Mouse (Mus musculus) lung, postnatal 0 days (tissue): Measurements from ENCODE around the gene Shc3. TPM values are rescaled to one million over a fixed set of nuclear protein-coding genes. Genes with fewer than 3 reads are reported as not detected.

Source experiments
- ATAC-seq: fragments of 200-750 bp; cut with Nextera tagmentation; 2 replicates; pipeline ENCODE4 v1.8.0; 2017; ENCODE audit warnings: moderate library complexity
- DNase-seq: peaks from one replicate; pipeline ENCODE4 v3.0.0-alpha.2; 2016; ENCODE audit warnings: low spot score
- H3K27ac ChIP-seq: fragments of 300-500 bp; sonication (generic); 2 replicates; pipeline ENCODE4 v1.5.1; 2014; ENCODE audit warnings: antibody characterized with exemption, mild to moderate bottlenecking, low read length, mixed read lengths
- H3K27me3 ChIP-seq: fragments of 300-500 bp; sonication (generic); replicated peaks from 2 replicates; pipeline ENCODE4 v1.6.1; 2014; ENCODE audit warnings: low read length, mixed read lengths; ENCODE audit not compliant: insufficient read depth
- H3K36me3 ChIP-seq: fragments of 300-500 bp; sonication (generic); 2 replicates; pipeline ENCODE4 v1.6.1; 2014; ENCODE audit warnings: low read length, mixed read lengths; ENCODE audit not compliant: insufficient read depth
- H3K4me1 ChIP-seq: fragments of 300-500 bp; sonication (generic); 2 replicates; pipeline ENCODE4 v1.6.1; 2014; ENCODE audit warnings: antibody characterized with exemption, low read depth, low read length, mixed read lengths; ENCODE audit not compliant: insufficient read depth
- H3K4me2 ChIP-seq: fragments of 300-500 bp; sonication (generic); replicated peaks from 2 replicates; pipeline ENCODE4 v1.6.1; 2014; ENCODE audit warnings: low read depth, mild to moderate bottlenecking, low read length, moderate library complexity, mixed read lengths
- H3K4me3 ChIP-seq: fragments of 300-500 bp; sonication (generic); 2 replicates; pipeline ENCODE4 v1.5.1; 2014; ENCODE audit warnings: low read depth, low read length
- H3K9ac ChIP-seq: fragments of 300-500 bp; sonication (generic); replicated peaks from 2 replicates; pipeline ENCODE4 v1.6.1; 2014; ENCODE audit warnings: low read depth, mild to moderate bottlenecking
- H3K9me3 ChIP-seq: fragments of 300-500 bp; sonication (generic); 2 replicates; pipeline ENCODE4 v1.6.1; 2016; ENCODE audit warnings: low read length, mixed read lengths
- CTCF ChIP-seq: IDR thresholded peaks from 2 replicates; pipeline ENCODE4 v1.5.1; 2016; ENCODE audit warnings: antibody characterized with exemption, mild to moderate bottlenecking
- EP300 ChIP-seq: IDR thresholded peaks from 2 replicates; pipeline ENCODE4 v1.6.1; 2016; ENCODE audit warnings: antibody characterized with exemption, mild to moderate bottlenecking, control low read depth
- WGBS: fragments of 180-500 bp; shearing (Covaris S2); extraction: QIAGEN DNeasy Blood & Tissue Kit; methylation state at CpG from one replicate; pipeline ENCODE4 v1.1.7; 2014; 5-methylcytosine and 5-hydroxymethylcytosine counted together
- polyA plus RNA-seq: library from polyadenylated mRNA; unstranded; fragments of >200 nt; fragmentation: Nextera tagmentation; extraction: Ambion mirVana; gene quantifications from 2 replicates; pipeline ENCODE4 v1.2.1, GENCODE M21; 2015

Shc3 gene
- polyA plus RNA-seq, 1 experiment from 2014 or later: 0.12 TPM

DNA sequence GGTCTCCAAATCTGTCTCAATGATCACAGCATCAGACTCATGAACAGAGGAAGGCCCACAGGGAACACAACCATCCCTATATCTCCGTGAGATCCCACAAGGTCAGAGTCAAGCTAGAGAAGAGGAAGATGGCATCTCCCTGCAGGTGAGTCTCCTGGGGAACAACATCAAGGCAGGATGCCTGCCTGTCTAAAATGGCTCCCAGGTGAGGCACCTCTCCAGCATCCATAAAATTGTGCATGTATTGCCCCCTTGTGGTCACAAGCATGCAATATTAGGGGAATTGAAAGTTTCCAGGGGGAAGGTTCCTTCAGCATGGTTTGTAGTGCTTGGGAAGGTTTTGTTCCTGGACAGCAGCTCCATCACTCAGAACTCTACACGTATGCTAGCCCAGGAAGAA, 134.8 kb downstream of the Shc3 start:
- 60% methylated on average over 2 of the region's 2 CpGs for WGBS

DNA sequence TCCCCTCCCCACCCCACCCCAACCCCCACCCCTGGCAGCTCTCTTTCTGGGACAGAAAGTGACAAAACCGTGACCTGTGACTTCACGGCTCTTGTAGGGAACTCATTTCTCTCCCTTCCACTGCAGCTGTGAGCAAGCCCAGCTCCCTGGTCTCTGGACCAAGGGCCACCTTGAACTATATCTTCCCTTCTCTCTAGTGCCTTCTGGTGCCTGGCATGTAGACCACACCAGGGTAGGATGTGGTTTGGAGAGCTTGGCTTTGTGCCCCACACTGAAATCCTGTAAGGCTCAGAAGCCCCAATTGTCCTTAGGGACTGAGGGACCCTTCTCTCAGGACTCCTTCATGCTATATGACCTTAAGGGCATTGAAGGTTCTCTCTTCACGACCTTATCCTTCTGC, 135.8 kb downstream of the Shc3 start:
- H3K4me3 ChIP-seq: no peak overlapping the region
- H3K9me3 ChIP-seq: no peaks in the 10 kb centered on the region
- DNase-seq (no peak), ATAC-seq (no peak)
- H3K27me3 ChIP-seq: no peaks in the 10 kb centered on the region
- H3K4me2 ChIP-seq: no peak overlapping the region
- TF ChIP-seq EP300 (no peak), CTCF (no peak)
- no peak overlapping the region for H3K9ac ChIP-seq
- WGBS: 36% methylated on average over 3 of the region's 3 CpGs
- no peak overlapping the region for H3K27ac ChIP-seq
- no peaks in the 10 kb centered on the region for H3K4me1 ChIP-seq
- H3K36me3 ChIP-seq: no peaks in the 10 kb centered on the region

More for the DNA sequence above, 134.8 kb downstream of the Shc3 start:
- Histone ChIP-seq H3K4me3 (no peak overlapping the region), H3K36me3 (no peaks in the 10 kb centered on the region), H3K27ac (no peak overlapping the region), H3K4me2 (no peak overlapping the region), H3K9ac (no peak overlapping the region), H3K27me3 (no peaks in the 10 kb centered on the region), H3K9me3 (no peaks in the 10 kb centered on the region), H3K4me1 (no peaks in the 10 kb centered on the region)
- DNase-seq (no peak), ATAC-seq (no peak)
- TF ChIP-seq CTCF (peak; percentile 64), EP300 (no peak)

DNA sequence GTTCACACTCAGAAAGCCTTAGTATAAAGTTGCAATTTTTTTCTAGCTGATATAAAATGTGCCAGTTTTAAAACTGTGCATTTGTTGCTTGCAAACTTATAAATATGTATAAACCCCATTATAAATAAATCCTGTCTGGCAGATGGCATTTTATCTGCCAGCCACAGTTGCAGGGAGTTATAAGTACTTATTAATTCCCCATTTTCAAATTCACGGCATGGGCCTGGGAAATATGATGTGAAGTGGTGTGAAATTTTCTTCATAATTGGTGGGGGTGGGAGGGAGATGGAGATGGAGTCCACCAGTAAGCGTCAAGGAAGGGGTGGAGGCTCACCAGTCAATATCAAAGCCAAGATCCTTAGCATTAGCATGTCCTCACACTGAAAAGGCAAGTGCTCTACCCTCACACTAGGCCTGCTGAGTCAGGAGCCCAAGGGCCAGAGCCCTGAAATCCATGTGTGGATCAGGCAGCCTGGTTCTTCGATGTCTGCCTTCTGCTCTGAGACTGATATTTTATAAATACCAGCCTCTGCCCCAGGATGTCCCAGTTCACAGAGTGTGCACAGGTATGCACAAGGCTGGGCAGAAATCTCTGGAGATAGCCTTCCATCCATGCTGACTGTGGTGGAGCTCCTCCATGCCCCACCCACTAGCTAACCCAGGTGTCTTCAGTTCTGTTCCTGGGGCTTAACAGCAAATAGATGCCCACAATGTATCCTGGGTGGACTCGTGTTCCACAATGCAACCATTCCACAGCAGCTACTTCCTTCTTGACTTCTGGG, 143.4 kb downstream of the Shc3 start:
- Histone ChIP-seq H3K9me3 (no peaks in the 10 kb centered on the region), H3K4me3 (no peak overlapping the region), H3K36me3 (no peaks in the 10 kb centered on the region; the same call in 1 of the 2 replicates), H3K4me2 (no peak overlapping the region), H3K27me3 (no peaks in the 10 kb centered on the region), H3K27ac (no peak overlapping the region), H3K9ac (no peak overlapping the region), H3K4me1 (0 out of 2 replicates have a peak, but pooled peaks cover 3% of the 10 kb centered on the region)
- DNase-seq: no peak
- no peak for TF ChIP-seq EP300
- TF ChIP-seq CTCF: no peak
- no peak for ATAC-seq
- WGBS: 81% methylated on average over 4 of the region's 4 CpGs

DNA sequence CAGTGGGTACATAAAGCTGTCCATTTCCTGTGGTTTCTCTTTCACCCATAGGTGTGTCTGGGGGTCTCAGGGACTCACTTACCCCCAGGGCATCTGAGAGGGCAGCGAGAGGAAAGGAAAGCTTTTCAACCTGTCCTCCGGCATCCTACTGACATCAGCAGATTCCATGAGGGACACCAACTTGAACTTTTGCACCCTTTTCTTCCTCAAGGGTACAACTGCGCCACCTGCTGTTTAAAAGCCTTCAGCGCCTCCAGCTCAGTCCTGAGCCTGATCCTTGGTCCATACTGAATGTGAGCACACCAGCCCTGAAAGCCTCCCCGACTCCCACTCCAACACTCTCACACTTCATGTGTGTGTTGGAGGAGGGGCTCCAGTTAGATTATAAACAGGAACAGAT, 144.6 kb downstream of the Shc3 start:
- no peaks in the 10 kb centered on the region; the same call in 1 of the 2 replicates for H3K36me3 ChIP-seq
- H3K4me1 ChIP-seq: 0 out of 2 replicates have a peak, but pooled peaks cover 3% of the 10 kb centered on the region
- H3K9ac ChIP-seq: no peak overlapping the region
- 0 out of 2 replicates have a peak overlapping the region, but pooled peaks have one; percentile 6 for H3K4me2 ChIP-seq
- no peaks in the 10 kb centered on the region for H3K9me3 ChIP-seq
- no peak overlapping the region for H3K4me3 ChIP-seq
- H3K27me3 ChIP-seq: no peaks in the 10 kb centered on the region
- peak; percentile 75 for DNase-seq
- peak; percentile 48; the same call in 1 of the 2 replicates for ATAC-seq
- 11% methylated on average over 5 of the region's 5 CpGs for WGBS
- TF ChIP-seq EP300: no peak
- peak; percentile 84 for TF ChIP-seq CTCF
- H3K27ac ChIP-seq: no peak overlapping the region

DNA sequence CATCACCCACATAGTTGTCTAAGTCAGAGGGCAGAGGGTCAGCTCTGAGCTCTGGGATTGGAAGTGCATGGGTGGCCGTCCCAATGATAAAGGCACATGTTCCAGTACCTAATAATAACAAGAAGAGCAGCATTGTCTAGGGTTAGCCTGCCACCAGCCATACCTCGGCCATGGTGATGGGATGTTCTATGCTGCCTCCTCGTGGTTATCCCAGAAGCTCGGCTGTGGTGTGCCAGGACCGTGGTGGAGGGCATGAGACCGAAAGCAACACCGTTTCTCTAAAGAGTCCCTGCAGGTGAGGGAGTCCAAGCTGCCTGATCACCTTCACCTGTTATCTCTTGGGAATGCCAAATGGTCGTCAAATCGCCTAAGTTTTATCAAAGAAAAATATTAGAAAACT, 145.6 kb downstream of the Shc3 start:
- Histone ChIP-seq H3K9ac (no peak overlapping the region), H3K27ac (no peak overlapping the region), H3K4me1 (0 out of 2 replicates have a peak, but pooled peaks cover 3% of the 10 kb centered on the region), H3K9me3 (no peaks in the 10 kb centered on the region), H3K4me3 (no peak overlapping the region), H3K36me3 (no peaks in the 10 kb centered on the region; the same call in 1 of the 2 replicates), H3K27me3 (no peaks in the 10 kb centered on the region), H3K4me2 (no peak overlapping the region)
- no peak for TF ChIP-seq EP300
- peak; percentile 10; the same call in 1 of the 2 replicates for TF ChIP-seq CTCF
- 62% methylated on average over 9 of the region's 9 CpGs for WGBS
- DNase-seq (no peak), ATAC-seq (no peak)

DNA sequence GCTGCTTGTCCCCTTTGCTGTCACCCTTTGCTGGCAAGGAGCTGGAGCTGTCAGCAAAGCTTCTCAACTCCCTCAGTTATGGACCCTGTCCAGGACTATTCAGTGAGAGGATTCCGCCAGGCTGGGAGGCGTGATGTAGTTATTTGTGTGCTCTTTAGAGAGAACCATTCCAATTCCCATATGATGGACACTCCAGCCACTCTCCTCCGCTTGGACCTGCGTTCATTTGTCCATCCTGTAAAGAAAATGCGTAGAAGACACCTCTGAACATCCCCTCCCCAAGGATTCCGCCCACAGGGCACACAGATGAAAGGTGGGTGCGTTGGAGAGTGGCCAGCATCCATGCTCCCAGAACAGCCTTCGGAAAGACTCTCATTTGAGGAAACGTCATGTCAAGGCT, 148.4 kb downstream of the Shc3 start:
- H3K27me3 ChIP-seq: no peaks in the 10 kb centered on the region
- 66% methylated on average over 9 of the region's 9 CpGs for WGBS
- DNase-seq (no peak), ATAC-seq (no peak)
- no peak overlapping the region for H3K27ac ChIP-seq
- TF ChIP-seq CTCF (no peak), EP300 (no peak)
- no peak overlapping the region for H3K4me2 ChIP-seq
- no peak overlapping the region for H3K9ac ChIP-seq
- no peaks in the 10 kb centered on the region for H3K9me3 ChIP-seq
- H3K36me3 ChIP-seq: no peaks in the 10 kb centered on the region; the same call in 1 of the 2 replicates
- no peak overlapping the region for H3K4me3 ChIP-seq
- H3K4me1 ChIP-seq: peaks cover 3% of the 10 kb centered on the region; the same call in 1 of the 2 replicates
